Mouse (Mus musculus) testis, adult 2 months (tissue): ENCODE results near the gene Zfp354c. TPM values are rescaled to one million over a fixed set of nuclear protein-coding genes. Genes with fewer than 3 reads are reported as not detected.

ENCODE experiments used
- H3K27ac ChIP-seq: fragments of 200-500 bp; 2 replicates; pipeline ENCODE4 v1.5.1; 2012; ENCODE audit warnings: low read depth, low read length; ENCODE audit not compliant: control insufficient read depth, insufficient read depth
- H3K27me3 ChIP-seq: fragments of 200-500 bp; 2 replicates; pipeline ENCODE4 v1.6.1; 2012; ENCODE audit warnings: mild to moderate bottlenecking, low read length, moderate library complexity; ENCODE audit not compliant: control insufficient read depth, insufficient read depth
- H3K36me3 ChIP-seq: fragments of 200-500 bp; 2 replicates; pipeline ENCODE4 v1.6.1; 2012; ENCODE audit warnings: mild to moderate bottlenecking, low read length; ENCODE audit not compliant: control insufficient read depth, insufficient read depth
- H3K4me1 ChIP-seq: fragments of 200-500 bp; 2 replicates; pipeline ENCODE4 v1.6.1; 2012; ENCODE audit warnings: low read length; ENCODE audit not compliant: control insufficient read depth, insufficient read depth
- H3K4me3 ChIP-seq: fragments of 200-500 bp; 2 replicates; pipeline ENCODE4 v1.5.1; 2012; ENCODE audit warnings: low read depth, mild to moderate bottlenecking, low read length, moderate library complexity, mixed read lengths; ENCODE audit not compliant: control insufficient read depth
- CTCF ChIP-seq: fragments of 200-500 bp; IDR thresholded peaks from 2 replicates; pipeline ENCODE4 v1.5.1; 2012; ENCODE audit warnings: low read depth, mild to moderate bottlenecking, inconsistent platforms, low read length, moderate library complexity; ENCODE audit not compliant: control insufficient read depth, insufficient read depth, insufficient replicate concordance
- POLR2A ChIP-seq: fragments of 200-500 bp; IDR thresholded peaks from 2 replicates; pipeline ENCODE4 v1.6.1; 2012; ENCODE audit warnings: low read depth, mild to moderate bottlenecking, inconsistent platforms, low read length, moderate library complexity; ENCODE audit not compliant: control insufficient read depth
- polyA plus RNA-seq: library from polyadenylated mRNA; depleted of rRNA; stranded (reverse); fragments of >200 nt; gene quantifications from 2 replicates; pipeline ENCODE4 v1.2.3, GENCODE M21; 2012; rRNA removed

Gene Zfp354c
- polyA plus RNA-seq, 1 experiment, result 1.5 TPM

DNA sequence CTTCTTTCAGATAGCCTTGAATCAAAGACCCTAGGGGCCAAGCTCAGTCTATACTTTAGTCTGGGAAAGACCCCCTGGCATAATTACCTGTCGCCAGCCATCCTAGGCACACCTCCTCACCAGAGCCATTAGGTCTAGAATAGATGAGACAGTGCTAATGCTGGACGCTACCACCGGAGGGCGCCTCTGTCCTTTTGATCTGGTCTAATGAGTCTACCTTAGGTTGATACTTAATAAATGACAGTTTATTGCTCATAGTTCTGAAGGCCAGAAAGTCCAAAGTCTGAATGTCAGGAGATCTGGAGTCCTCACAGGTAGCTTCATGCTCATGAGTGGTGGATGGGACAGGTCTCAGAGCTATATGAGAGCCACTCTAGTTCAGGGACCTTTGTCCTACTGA is 60.5 kb downstream of the Zfp354c start:
- Histone ChIP-seq H3K4me1 (peaks cover 5% of the 10 kb centered on the region), H3K4me3 (no peak overlapping the region), H3K36me3 (no peaks in the 10 kb centered on the region), H3K27ac (no peak overlapping the region), H3K27me3 (no peaks in the 10 kb centered on the region)
- TF ChIP-seq POLR2A (no peak), CTCF (peak; percentile 60; the same call in 1 of the 2 replicates)

- H3K36me3 ChIP-seq, result no peaks in the 10 kb centered on the region
- TF ChIP-seq CTCF (no peak), POLR2A (no peak)
- H3K27me3 ChIP-seq, result no peaks in the 10 kb centered on the region
- H3K4me1 ChIP-seq, result peaks cover 5% of the 10 kb centered on the region
- H3K27ac ChIP-seq, result no peak overlapping the region
- H3K4me3 ChIP-seq, result no peak overlapping the region
Observed at GRCm38 (mm10) chr11:50766461-50766860, 61.1 kb downstream of the Zfp354c start.

Other genes with a start within 250 kb of the Zfp354c start
- gene Adamts2, start 225.6 kb downstream of the Zfp354c start, polyA plus RNA-seq, result 3.0 and 3.2 TPM in 2 replicates
- 0.58 and 0.60 TPM in 2 replicates for gene Zfp879, start 13.8 kb upstream of the Zfp354c start, polyA plus RNA-seq
- gene Grm6, start 23.0 kb upstream of the Zfp354c start, polyA plus RNA-seq, result 0.79 and 0.91 TPM in 2 replicates
- 0.13 and 0.36 TPM in 2 replicates for gene Zfp454, start 59.9 kb upstream of the Zfp354c start, polyA plus RNA-seq
- gene Zfp2, start 88.4 kb upstream of the Zfp354c start, polyA plus RNA-seq, result 0.32 and 0.37 TPM in 2 replicates
- gene Zfp354b, start 103.9 kb upstream of the Zfp354c start, polyA plus RNA-seq, result 1.8 and 1.9 TPM in 2 replicates
- gene 4933414I15Rik, start 116.0 kb upstream of the Zfp354c start, polyA plus RNA-seq, result 76.9 and 80.1 TPM in 2 replicates
- not detected in 2 replicates for gene Prop1, start 126.0 kb upstream of the Zfp354c start, polyA plus RNA-seq
- 0.04 and 0.14 TPM in 2 replicates for gene Olfr1378, start 138.8 kb upstream of the Zfp354c start, polyA plus RNA-seq
- gene Olfr1377, start 154.2 kb upstream of the Zfp354c start, polyA plus RNA-seq, result not detected in 2 replicates
- not detected in 2 replicates for gene Olfr51, start 175.9 kb upstream of the Zfp354c start, polyA plus RNA-seq
- not detected in 2 replicates for gene Olfr54, start 186.5 kb upstream of the Zfp354c start, polyA plus RNA-seq
- not detected in 2 replicates for gene Olfr1375, start 220.4 kb upstream of the Zfp354c start, polyA plus RNA-seq
- 0.54 and 1.2 TPM in 2 replicates for gene Zfp354a, start 231.5 kb upstream of the Zfp354c start, polyA plus RNA-seq